Mouse (Mus musculus) neural tube, embryonic 13.5 days (tissue): ENCODE data around the gene Taok1. TPM values are rescaled to one million over a fixed set of nuclear protein-coding genes. Genes with fewer than 3 reads are reported as not detected.
"Not testable (repeated sequence)": the region's sequence is repeated elsewhere in the genome, so short reads cannot be mapped to it uniquely, and the experiment has no call there.

Experiments used
- ATAC-seq: fragments of 200-750 bp; cut with Nextera tagmentation; 2 replicates; pipeline ENCODE4 v1.8.0; 2017; ENCODE audit warnings: low read depth, mild to moderate bottlenecking, moderate TSS enrichment, moderate library complexity
- H3K27ac ChIP-seq: fragments of 300-500 bp; sonication (generic); replicated peaks from 2 replicates; pipeline ENCODE4 v1.5.1; 2015; ENCODE audit warnings: moderate library complexity, mild to moderate bottlenecking, inconsistent platforms
- H3K27me3 ChIP-seq: fragments of 300-500 bp; sonication (generic); 2 replicates; pipeline ENCODE4 v1.6.1; 2015; ENCODE audit warnings: mild to moderate bottlenecking, inconsistent platforms
- H3K36me3 ChIP-seq: fragments of 300-500 bp; sonication (generic); 2 replicates; pipeline ENCODE4 v1.6.1; 2015; ENCODE audit warnings: mild to moderate bottlenecking, inconsistent platforms
- H3K4me1 ChIP-seq: fragments of 300-500 bp; sonication (generic); replicated peaks from 2 replicates; pipeline ENCODE4 v1.6.1; 2015; ENCODE audit warnings: inconsistent platforms
- H3K4me2 ChIP-seq: fragments of 300-500 bp; sonication (generic); 2 replicates; pipeline ENCODE4 v1.6.1; 2015; ENCODE audit warnings: inconsistent platforms, mild to moderate bottlenecking, moderate library complexity
- H3K4me3 ChIP-seq: fragments of 300-500 bp; sonication (generic); 2 replicates; pipeline ENCODE4 v1.5.1; 2015; ENCODE audit warnings: mild to moderate bottlenecking, inconsistent platforms
- H3K9ac ChIP-seq: fragments of 300-500 bp; sonication (generic); 2 replicates; pipeline ENCODE4 v1.6.1; 2015; ENCODE audit warnings: moderate library complexity, mild to moderate bottlenecking, inconsistent platforms
- H3K9me3 ChIP-seq: fragments of 300-500 bp; sonication (generic); 2 replicates; pipeline ENCODE4 v1.6.1; 2016; ENCODE audit warnings: inconsistent platforms
- WGBS: fragments of 180-500 bp; shearing (Covaris S2); methylation state at CpG from one replicate; pipeline ENCODE4 v1.1.7; 2015; 5-methylcytosine and 5-hydroxymethylcytosine counted together
- polyA plus RNA-seq: library from polyadenylated mRNA; unstranded; fragments of >200 nt; fragmentation: Nextera tagmentation; extraction: Ambion mirVana; gene quantifications from 2 replicates; pipeline ENCODE4 v1.2.1, GENCODE M21; 2015

The Taok1 gene
- polyA plus RNA-seq, 1 experiment from 2014 or later: 18.8 TPM

GRCm38 (mm10) chr11:77532202-77532846, 75.3 kb downstream of the Taok1 start:
- no peak overlapping the region for H3K27ac ChIP-seq
- peaks cover 32% of the 10 kb centered on the region for H3K36me3 ChIP-seq
- H3K4me3 ChIP-seq: no peak overlapping the region
- H3K27me3 ChIP-seq: no peaks in the 10 kb centered on the region
- no peak overlapping the region for H3K9ac ChIP-seq
- no peaks in the 10 kb centered on the region for H3K9me3 ChIP-seq
- no peak overlapping the region for H3K4me2 ChIP-seq
- WGBS: 90% methylated on average over 4 of the region's 4 CpGs
- H3K4me1 ChIP-seq: no peaks in the 10 kb centered on the region
- ATAC-seq: no peak

DNA sequence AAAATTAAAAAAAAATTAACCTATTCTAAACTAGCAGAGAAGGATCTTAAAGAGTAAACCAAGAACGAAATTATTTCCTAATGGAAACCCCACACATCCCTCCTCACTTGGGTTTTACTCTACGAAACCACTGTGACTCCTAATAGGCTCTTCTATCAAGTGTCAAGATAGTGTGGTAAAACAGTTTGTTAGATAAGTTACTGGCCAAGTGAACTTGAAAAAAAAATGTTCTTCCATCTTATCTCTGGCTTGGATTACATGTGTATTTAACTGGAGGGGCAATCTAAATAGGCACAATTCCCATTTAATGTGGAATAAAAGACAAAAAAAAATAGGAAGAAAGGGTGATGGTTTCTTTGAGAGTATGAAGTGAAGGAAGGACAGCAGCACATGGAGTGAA, 76.8 kb downstream of the Taok1 start:
- no peak for ATAC-seq
- WGBS: 96% methylated on average over 2 of the region's 2 CpGs
- H3K9me3 ChIP-seq: no peaks in the 10 kb centered on the region
- H3K4me1 ChIP-seq: no peaks in the 10 kb centered on the region
- no peaks in the 10 kb centered on the region for H3K27me3 ChIP-seq
- H3K4me2 ChIP-seq: no peak overlapping the region
- H3K36me3 ChIP-seq: peaks cover 19% of the 10 kb centered on the region
- no peak overlapping the region for H3K4me3 ChIP-seq
- no peak overlapping the region for H3K9ac ChIP-seq
- no peak overlapping the region for H3K27ac ChIP-seq

DNA sequence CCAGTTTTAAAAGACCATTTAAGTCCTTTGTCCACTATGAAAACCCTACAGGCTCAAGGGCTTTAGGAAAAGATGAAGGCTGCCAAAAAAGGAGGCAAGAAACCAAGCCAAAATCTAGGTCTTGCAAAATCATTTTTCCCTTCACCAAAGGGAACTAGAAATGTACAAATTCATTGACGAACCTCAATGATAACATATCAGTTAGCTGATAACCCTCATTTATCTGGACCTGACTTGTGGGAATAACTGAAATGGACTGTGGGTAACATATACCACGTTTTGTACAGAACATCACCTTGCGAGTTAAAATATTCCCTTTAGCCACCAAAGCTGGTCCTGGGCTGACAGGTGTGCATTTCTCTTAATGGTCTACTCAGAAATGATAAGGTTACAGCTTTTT, 78.0 kb downstream of the Taok1 start:
- H3K36me3 ChIP-seq: peaks cover 12% of the 10 kb centered on the region
- H3K4me1 ChIP-seq: no peaks in the 10 kb centered on the region
- H3K9ac ChIP-seq: no peak overlapping the region
- ATAC-seq: no peak
- H3K27ac ChIP-seq: no peak overlapping the region
- no peak overlapping the region for H3K4me3 ChIP-seq
- 89% methylated on average over 3 of the region's 3 CpGs for WGBS
- no peak overlapping the region for H3K4me2 ChIP-seq
- H3K27me3 ChIP-seq: no peaks in the 10 kb centered on the region
- H3K9me3 ChIP-seq: no peaks in the 10 kb centered on the region

DNA sequence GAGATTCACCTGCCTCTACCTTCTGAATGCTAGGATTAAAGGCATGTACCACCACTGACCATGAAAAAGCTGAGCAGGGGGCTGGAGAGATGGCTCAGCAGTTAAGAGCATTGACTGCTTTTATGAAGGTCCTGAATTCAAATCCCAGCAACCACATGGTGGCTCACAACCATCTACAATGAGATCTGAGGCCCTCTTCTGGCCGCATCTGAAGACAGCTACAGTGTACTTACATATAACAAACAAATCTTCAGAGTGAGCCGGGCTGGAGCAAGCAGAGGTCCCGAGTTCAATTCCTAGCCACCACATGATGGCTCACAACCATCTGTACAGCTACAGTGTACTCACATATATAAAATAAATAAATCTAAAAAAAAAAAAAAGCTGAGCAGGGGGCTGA, 79.2 kb downstream of the Taok1 start:
- H3K36me3 ChIP-seq, H3K4me2 ChIP-seq, H3K27me3 ChIP-seq, ATAC-seq, H3K9ac ChIP-seq, H3K4me3 ChIP-seq, H3K4me1 ChIP-seq, H3K27ac ChIP-seq, H3K9me3 ChIP-seq: not testable (repeated sequence)
- 90% methylated on average over 3 of the region's 3 CpGs for WGBS

- no peak overlapping the region for H3K4me2 ChIP-seq
- no peaks in the 10 kb centered on the region for H3K4me1 ChIP-seq
- no peak overlapping the region for H3K9ac ChIP-seq
- ATAC-seq: no peak
- no peak overlapping the region for H3K4me3 ChIP-seq
- H3K27me3 ChIP-seq: no peaks in the 10 kb centered on the region
- H3K36me3 ChIP-seq: peaks cover 7% of the 10 kb centered on the region
- no peak overlapping the region for H3K27ac ChIP-seq
- WGBS: 77% methylated on average over 3 of the region's 3 CpGs
- H3K9me3 ChIP-seq: no peaks in the 10 kb centered on the region
These were observed 81.7 kb downstream of the Taok1 start for GRCm38 (mm10) chr11:77525804-77526486.

DNA sequence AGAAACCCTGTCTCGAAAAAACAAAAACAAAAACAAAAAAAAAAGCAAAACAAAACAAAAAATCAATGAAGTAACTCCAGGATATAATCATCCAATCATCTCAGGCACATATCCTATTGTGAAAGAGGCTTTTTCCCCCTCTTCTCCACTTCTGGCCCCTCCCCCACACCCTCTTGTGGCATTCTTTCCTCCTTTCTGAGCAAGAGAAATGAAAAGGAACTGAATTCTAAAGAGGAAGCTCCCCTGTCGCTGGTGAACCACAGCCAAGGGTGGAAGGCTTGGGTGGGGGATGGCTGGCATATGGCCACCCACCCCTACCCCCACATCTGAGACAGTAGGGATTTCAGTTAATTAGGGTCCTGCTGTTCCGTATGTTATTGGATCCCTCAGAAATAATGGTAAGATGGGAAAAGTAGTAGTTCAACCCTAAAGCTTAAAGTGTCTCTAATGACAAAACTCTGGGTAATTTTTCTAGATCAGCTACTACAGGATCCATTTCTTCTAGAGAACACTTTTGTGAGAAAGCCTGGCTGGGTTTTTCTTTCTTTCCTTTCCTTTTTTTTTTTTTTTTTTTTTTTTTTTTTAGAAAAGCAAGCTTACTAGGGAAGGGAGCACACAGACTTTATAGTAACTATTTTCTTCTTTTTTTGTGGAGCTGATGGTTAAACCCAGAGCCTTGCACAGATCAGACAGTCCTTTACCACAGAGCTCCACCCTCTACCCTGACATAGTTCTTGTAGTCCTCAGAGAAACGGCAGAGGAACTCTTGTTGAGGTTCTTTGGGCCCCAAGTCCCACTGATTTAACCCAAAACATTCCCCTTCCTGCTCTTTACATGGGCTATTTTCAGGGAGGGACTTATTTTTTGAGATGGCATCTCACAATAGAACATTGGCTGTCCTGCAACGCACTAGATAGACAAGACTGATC, 86.8 kb downstream of the Taok1 start:
- Histone ChIP-seq H3K4me2 (no peak overlapping the region), H3K9me3 (no peaks in the 10 kb centered on the region), H3K4me1 (peaks cover 28% of the 10 kb centered on the region), H3K4me3 (no peak overlapping the region), H3K9ac (no peak overlapping the region), H3K27ac (no peak overlapping the region), H3K36me3 (no peaks in the 10 kb centered on the region), H3K27me3 (peaks cover 17% of the 10 kb centered on the region)
- ATAC-seq: no peak
- WGBS: 52% methylated on average over 5 of the region's 5 CpGs

GRCm38 (mm10) chr11:77519043-77519442, 88.6 kb downstream of the Taok1 start, which contains the start of gene Gm10392:
Gm10392 (minus strand) TSS chr11:77519198.
- H3K4me3 ChIP-seq: no peak within 1 kb of the TSS
- no peak within 1 kb of the TSS for H3K4me2 ChIP-seq
- no peaks in the 10 kb centered on the region for H3K36me3 ChIP-seq
- H3K9me3 ChIP-seq: no peaks in the 10 kb centered on the region
- ATAC-seq: no peak
- WGBS: 70% methylated on average over 5 of the region's 5 CpGs
- H3K4me1 ChIP-seq: peaks cover 46% of the 10 kb centered on the region
- H3K27me3 ChIP-seq: peaks cover 35% of the 10 kb centered on the region
- no peak within 1 kb of the TSS for H3K9ac ChIP-seq
- H3K27ac ChIP-seq: no peak within 1 kb of the TSS

- Histone ChIP-seq H3K9ac (no peak overlapping the region), H3K36me3 (no peaks in the 10 kb centered on the region), H3K4me2 (no peak overlapping the region), H3K9me3 (no peaks in the 10 kb centered on the region), H3K4me3 (no peak overlapping the region), H3K27ac (no peak overlapping the region), H3K4me1 (peaks cover 53% of the 10 kb centered on the region), H3K27me3 (peaks cover 42% of the 10 kb centered on the region)
- no peak for ATAC-seq
- WGBS: 80% methylated on average over 26 of the region's 27 CpGs
These were observed 89.4 kb downstream of the Taok1 start for GRCm38 (mm10) chr11:77518051-77518798.

DNA sequence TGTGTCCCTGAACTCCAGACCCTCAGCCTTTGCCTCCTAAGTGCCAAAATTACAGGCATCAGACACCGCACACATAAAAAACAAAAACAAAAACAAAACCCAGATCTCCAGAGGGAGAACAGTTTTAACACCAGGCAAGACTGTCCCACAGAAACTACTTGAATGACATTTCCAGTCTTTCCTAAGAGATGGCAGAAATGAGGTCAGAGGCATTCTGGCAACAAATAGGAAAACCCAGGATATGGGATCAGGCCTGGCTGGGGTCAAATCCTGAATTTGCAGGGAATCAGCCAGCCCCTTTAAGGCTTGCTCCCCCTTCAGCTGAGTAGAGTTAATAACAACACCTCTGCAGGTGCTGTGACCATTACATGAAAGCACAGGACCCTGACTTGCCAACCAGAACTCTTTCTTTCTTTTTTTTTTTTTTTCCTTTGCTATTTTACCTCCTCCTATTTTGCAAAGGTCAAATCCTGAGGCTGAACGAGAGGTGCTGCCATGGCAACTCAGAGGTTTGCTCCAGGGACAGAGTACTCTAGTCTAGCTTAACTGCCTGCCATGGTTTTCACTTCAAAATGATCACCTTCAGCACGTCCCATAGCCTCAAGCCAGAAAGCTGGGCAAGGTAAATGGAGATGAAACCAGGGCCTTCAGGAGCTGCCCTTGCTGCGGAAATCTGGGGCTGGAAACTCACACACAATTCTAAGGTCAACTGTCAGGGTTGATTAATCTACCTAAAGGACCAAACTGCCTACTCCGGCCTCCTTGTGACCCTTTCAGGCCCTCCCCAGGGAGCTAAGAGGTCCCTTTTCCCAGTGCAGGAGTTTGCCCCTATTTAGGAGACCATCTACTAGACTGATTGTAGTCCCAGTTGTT, 90.8 kb downstream of the Taok1 start:
- no peak overlapping the region; the same call in 1 of the 2 replicates for H3K4me2 ChIP-seq
- H3K4me3 ChIP-seq: no peak overlapping the region
- H3K36me3 ChIP-seq: no peaks in the 10 kb centered on the region
- peaks cover 42% of the 10 kb centered on the region for H3K27me3 ChIP-seq
- no peak for ATAC-seq
- no peak overlapping the region for H3K9ac ChIP-seq
- no peak overlapping the region for H3K27ac ChIP-seq
- H3K9me3 ChIP-seq: no peaks in the 10 kb centered on the region
- WGBS: 41% methylated on average over 5 of the region's 5 CpGs
- peaks cover 62% of the 10 kb centered on the region for H3K4me1 ChIP-seq

GRCm38 (mm10) chr11:77515637-77516552, 91.7 kb downstream of the Taok1 start, which contains the start of gene Trp53i13:
Trp53i13 (minus strand) TSS chr11:77515980.
- no peak for ATAC-seq
- Histone ChIP-seq H3K9ac (peak within 1 kb of the TSS; percentile 66), H3K36me3 (no peaks in the 10 kb centered on the region), H3K9me3 (no peaks in the 10 kb centered on the region), H3K27me3 (peaks cover 42% of the 10 kb centered on the region), H3K4me3 (peak within 1 kb of the TSS; percentile 48), H3K4me2 (peak within 1 kb of the TSS; percentile 90), H3K4me1 (peaks cover 64% of the 10 kb centered on the region), H3K27ac (no peak within 1 kb of the TSS)
- 6% methylated on average over 39 of the region's 39 CpGs for WGBS
